Mouse (Mus musculus) limb, embryonic 11.5 days (tissue): ENCODE results near the gene Sytl1. TPM values are rescaled to one million over a fixed set of nuclear protein-coding genes. Genes with fewer than 3 reads are reported as not detected.
A peak's percentile ranks its signal among the peaks of the same experiment; 100 is the strongest.

Source experiments
- ATAC-seq: fragments of 200-750 bp; cut with Nextera tagmentation; 2 replicates; pipeline ENCODE4 v1.8.0; 2017; ENCODE audit warnings: low read depth; ENCODE audit not compliant: insufficient number of reproducible peaks, low FRiP score, low TSS enrichment
- DNase-seq: peaks from one replicate; pipeline ENCODE4 v3.0.0-alpha.2; 2015; ENCODE audit warnings: low spot score
- H3K27ac ChIP-seq: fragments of 300-500 bp; sonication (generic); replicated peaks from 2 replicates; pipeline ENCODE4 v1.5.1; 2014; ENCODE audit warnings: low read depth, mild to moderate bottlenecking, low read length
- H3K27me3 ChIP-seq: fragments of 300-500 bp; sonication (generic); 2 replicates; pipeline ENCODE4 v1.6.1; 2014; ENCODE audit warnings: mild to moderate bottlenecking, low read length, mixed read lengths; ENCODE audit not compliant: control insufficient read depth, insufficient read depth
- H3K36me3 ChIP-seq: fragments of 300-500 bp; sonication (generic); 2 replicates; pipeline ENCODE4 v1.6.1; 2014; ENCODE audit warnings: mild to moderate bottlenecking, low read length, moderate library complexity, mixed read lengths; ENCODE audit not compliant: control insufficient read depth, insufficient read depth
- H3K4me1 ChIP-seq: fragments of 300-500 bp; sonication (generic); 2 replicates; pipeline ENCODE4 v1.6.1; 2014; ENCODE audit warnings: low read length, mixed read lengths; ENCODE audit not compliant: control insufficient read depth, insufficient read depth
- H3K4me2 ChIP-seq: fragments of 300-500 bp; sonication (generic); 2 replicates; pipeline ENCODE4 v1.6.1; 2014; ENCODE audit warnings: low read depth, mild to moderate bottlenecking, moderate library complexity; ENCODE audit not compliant: severe bottlenecking
- H3K4me3 ChIP-seq: fragments of 300-500 bp; sonication (generic); 2 replicates; pipeline ENCODE4 v1.5.1; 2014; ENCODE audit warnings: low read depth, low read length
- H3K9ac ChIP-seq: fragments of 300-500 bp; sonication (generic); 2 replicates; pipeline ENCODE4 v1.6.1; 2014; ENCODE audit warnings: mild to moderate bottlenecking, low read length
- H3K9me3 ChIP-seq: fragments of 300-500 bp; sonication (generic); 2 replicates; pipeline ENCODE4 v1.6.1; 2016; ENCODE audit warnings: low read length; ENCODE audit not compliant: control insufficient read depth
- WGBS: fragments of 180-500 bp; shearing (Covaris S2); extraction: QIAGEN DNeasy Blood & Tissue Kit; methylation state at CpG from one replicate; pipeline ENCODE4 v1.1.7; 2014; 5-methylcytosine and 5-hydroxymethylcytosine counted together
- polyA plus RNA-seq: library from polyadenylated mRNA; unstranded; fragments of >200 nt; fragmentation: Nextera tagmentation; extraction: Ambion mirVana; gene quantifications from 2 replicates; pipeline ENCODE4 v1.2.1, GENCODE M21; 2014

The Sytl1 gene
- polyA plus RNA-seq, 1 experiment from 2014 or later: 1.5 TPM

- Histone ChIP-seq H3K4me3 (no peak overlapping the region), H3K9me3 (no peaks in the 10 kb centered on the region), H3K4me1 (0 out of 2 replicates have a peak, but pooled peaks cover 7% of the 10 kb centered on the region), H3K27ac (no peak overlapping the region), H3K9ac (no peak overlapping the region), H3K27me3 (peaks cover 6% of the 10 kb centered on the region; the same call in 1 of the 2 replicates), H3K4me2 (no peak overlapping the region), H3K36me3 (no peaks in the 10 kb centered on the region)
- DNase-seq (no peak), ATAC-seq (no peak)
- 77% methylated on average over 10 of the region's 10 CpGs for WGBS
Measured at GRCm38 (mm10) chr4:133226073-133226472, 36.8 kb downstream of the Sytl1 start.

GRCm38 (mm10) chr4:133223875-133224274 lies 39.0 kb downstream of the Sytl1 start:
- Histone ChIP-seq H3K9me3 (no peaks in the 10 kb centered on the region), H3K27ac (peak overlapping the region; percentile 21; the same call in 1 of the 2 replicates), H3K36me3 (no peaks in the 10 kb centered on the region), H3K4me1 (0 out of 2 replicates have a peak, but pooled peaks cover 8% of the 10 kb centered on the region), H3K9ac (no peak overlapping the region), H3K4me2 (no peak overlapping the region), H3K27me3 (peaks cover 6% of the 10 kb centered on the region; the same call in 1 of the 2 replicates), H3K4me3 (no peak overlapping the region)
- DNase-seq (no peak), ATAC-seq (no peak)
- WGBS: 59% methylated on average over 5 of the region's 5 CpGs

- peaks cover 6% of the 10 kb centered on the region; the same call in 1 of the 2 replicates for H3K27me3 ChIP-seq
Measured at GRCm38 (mm10) chr4:133221701-133222100, 41.2 kb downstream of the Sytl1 start.

GRCm38 (mm10) chr4:133220656-133221055 lies 42.3 kb downstream of the Sytl1 start:
- Histone ChIP-seq H3K4me3 (peak overlapping the region; percentile 33), H3K4me2 (peak overlapping the region; percentile 72), H3K36me3 (no peaks in the 10 kb centered on the region), H3K27ac (no peak overlapping the region), H3K9ac (peak overlapping the region; percentile 56), H3K27me3 (peaks cover 6% of the 10 kb centered on the region; the same call in 1 of the 2 replicates), H3K9me3 (no peaks in the 10 kb centered on the region), H3K4me1 (peaks cover 8% of the 10 kb centered on the region; the same call in 1 of the 2 replicates)
- DNase-seq (peak; percentile 78), ATAC-seq (peak; percentile 40; the same call in 1 of the 2 replicates)
- WGBS: under 1% methylated on average over 25 of the region's 25 CpGs

More at GRCm38 (mm10) chr4:133221701-133222100, 41.2 kb downstream of the Sytl1 start:
- ATAC-seq: no peak
- no peak overlapping the region for H3K27ac ChIP-seq
- no peak overlapping the region for H3K4me3 ChIP-seq
- no peak overlapping the region for H3K9ac ChIP-seq
- no peaks in the 10 kb centered on the region for H3K9me3 ChIP-seq
- H3K4me1 ChIP-seq: peaks cover 8% of the 10 kb centered on the region; the same call in 1 of the 2 replicates
- 81% methylated on average over 8 of the region's 8 CpGs for WGBS
- no peaks in the 10 kb centered on the region for H3K36me3 ChIP-seq
- DNase-seq: no peak
- H3K4me2 ChIP-seq: no peak overlapping the region

- WGBS: 90% methylated on average over 3 of the region's 3 CpGs
- peaks cover 10% of the 10 kb centered on the region for H3K27me3 ChIP-seq
- no peak overlapping the region for H3K4me2 ChIP-seq
- no peaks in the 10 kb centered on the region for H3K36me3 ChIP-seq
- no peak overlapping the region for H3K9ac ChIP-seq
- H3K9me3 ChIP-seq: no peaks in the 10 kb centered on the region
- no peak overlapping the region for H3K27ac ChIP-seq
- DNase-seq (no peak), ATAC-seq (no peak)
- peaks cover 4% of the 10 kb centered on the region; the same call in 1 of the 2 replicates for H3K4me1 ChIP-seq
- no peak overlapping the region for H3K4me3 ChIP-seq
Measured at GRCm38 (mm10) chr4:133218745-133219144, 44.2 kb downstream of the Sytl1 start.

GRCm38 (mm10) chr4:133217641-133218040 lies 45.3 kb downstream of the Sytl1 start:
- Histone ChIP-seq H3K27ac (no peak overlapping the region), H3K9ac (no peak overlapping the region), H3K9me3 (no peaks in the 10 kb centered on the region), H3K36me3 (no peaks in the 10 kb centered on the region), H3K4me3 (no peak overlapping the region), H3K4me1 (peaks cover 13% of the 10 kb centered on the region), H3K27me3 (peaks cover 19% of the 10 kb centered on the region), H3K4me2 (no peak overlapping the region)
- no peak for ATAC-seq
- peak; percentile 81 for DNase-seq
- WGBS: 0% methylated on average over 5 of the region's 5 CpGs

GRCm38 (mm10) chr4:133213661-133214060 lies 49.3 kb downstream of the Sytl1 start:
- Histone ChIP-seq H3K9me3 (no peaks in the 10 kb centered on the region), H3K4me1 (peaks cover 13% of the 10 kb centered on the region), H3K36me3 (no peaks in the 10 kb centered on the region), H3K27me3 (peaks cover 22% of the 10 kb centered on the region), H3K9ac (no peak overlapping the region), H3K4me3 (0 out of 2 replicates have a peak overlapping the region, but pooled peaks have one; percentile 66), H3K4me2 (peak overlapping the region; percentile 95; the same call in 1 of the 2 replicates), H3K27ac (no peak overlapping the region)
- DNase-seq: no peak
- ATAC-seq: no peak
- WGBS: 5% methylated on average over 10 of the region's 10 CpGs

GRCm38 (mm10) chr4:133213268-133213590 lies 49.7 kb downstream of the Sytl1 start:
- no peak overlapping the region for H3K27ac ChIP-seq
- 5% methylated on average over 9 of the region's 9 CpGs for WGBS
- peaks cover 22% of the 10 kb centered on the region for H3K27me3 ChIP-seq
- H3K9ac ChIP-seq: no peak overlapping the region
- H3K4me2 ChIP-seq: peak overlapping the region; percentile 95; the same call in 1 of the 2 replicates
- no peaks in the 10 kb centered on the region for H3K36me3 ChIP-seq
- H3K9me3 ChIP-seq: no peaks in the 10 kb centered on the region
- ATAC-seq (no peak), DNase-seq (no peak)
- peaks cover 13% of the 10 kb centered on the region for H3K4me1 ChIP-seq
- H3K4me3 ChIP-seq: 0 out of 2 replicates have a peak overlapping the region, but pooled peaks have one; percentile 66
